Mouse (Mus musculus) CD4-positive, CD25-positive, alpha-beta regulatory T cell, adult 4 months (primary cell): Measurements from ENCODE around the gene Tbk1. TPM values are rescaled to one million over a fixed set of nuclear protein-coding genes. Genes with fewer than 3 reads are reported as not detected.

Source experiments
- ATAC-seq: one replicate; pipeline ENCODE4 v1.8.0; 2017
- polyA plus RNA-seq, 2 experiments: library from polyadenylated mRNA; unstranded; fragments of 100-300 nt; shearing (Covaris generic); gene quantifications; one replicate each; pipeline ENCODE4 v1.2.1; 2017

Tbk1 gene
- polyA plus RNA-seq, 2 experiments from 2014 or later, result 86.5 to 118 TPM

DNA sequence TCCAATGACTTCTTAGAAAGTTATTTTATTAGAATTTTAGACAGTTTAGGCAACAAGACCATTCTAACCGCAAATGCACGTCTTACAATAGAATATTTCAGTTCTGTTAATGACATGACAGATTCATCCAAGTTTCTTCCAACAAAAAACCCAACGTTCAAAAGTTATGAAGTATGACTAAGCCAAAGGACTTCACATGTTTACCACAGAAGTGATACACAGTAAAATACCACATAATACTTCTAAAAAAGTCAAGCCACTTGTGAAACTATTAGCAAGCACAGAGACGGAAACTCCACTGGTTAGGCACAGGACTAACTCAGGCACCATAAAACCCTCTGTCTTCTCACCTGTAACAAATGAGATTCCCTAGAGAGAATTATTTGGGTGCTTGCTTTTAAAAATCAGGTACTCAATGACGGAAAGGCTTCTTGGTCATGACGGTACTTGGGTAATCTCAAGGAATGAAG is 819 bp upstream of the Tbk1 start:
- ATAC-seq, result peak; percentile 11

- ATAC-seq, result peak; percentile 20
These were observed 570 bp downstream of the Tbk1 start for GRCm38 (mm10) chr10:121585791-121586642.

GRCm38 (mm10) chr10:121585056-121585790 is 1.4 kb downstream of the Tbk1 start:
- no peak for ATAC-seq

- ATAC-seq, result no peak
These were observed 2.6 kb downstream of the Tbk1 start for GRCm38 (mm10) chr10:121584033-121584432.

DNA sequence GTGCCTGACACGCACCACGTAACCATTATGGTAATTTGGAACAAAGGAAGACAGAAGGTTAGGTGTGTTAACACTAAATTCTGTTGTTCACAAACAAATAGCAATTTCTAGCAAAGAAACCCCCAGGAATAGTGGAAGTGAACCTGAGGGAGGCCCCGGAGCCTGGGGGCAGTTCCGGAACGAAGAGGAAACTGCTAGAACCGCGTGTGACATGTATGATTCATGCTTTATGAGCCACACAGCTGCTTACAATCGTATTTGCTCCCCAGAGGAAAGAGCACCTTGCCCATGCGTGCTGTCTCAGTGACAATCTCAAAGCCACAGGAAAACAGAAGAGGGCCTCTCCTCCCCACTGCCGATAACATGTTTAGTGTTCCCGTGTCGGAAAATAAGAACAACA is 3.6 kb downstream of the Tbk1 start:
- no peak for ATAC-seq

- no peak for ATAC-seq
These were observed 4.3 kb downstream of the Tbk1 start for GRCm38 (mm10) chr10:121582287-121582686.

- no peak for ATAC-seq
These were observed 5.2 kb downstream of the Tbk1 start for GRCm38 (mm10) chr10:121581405-121581804.

- peak; percentile 62 for ATAC-seq
These were observed 6.2 kb downstream of the Tbk1 start for GRCm38 (mm10) chr10:121580381-121580780.

GRCm38 (mm10) chr10:121576372-121576771 is 10.2 kb downstream of the Tbk1 start:
- ATAC-seq, result no peak

DNA sequence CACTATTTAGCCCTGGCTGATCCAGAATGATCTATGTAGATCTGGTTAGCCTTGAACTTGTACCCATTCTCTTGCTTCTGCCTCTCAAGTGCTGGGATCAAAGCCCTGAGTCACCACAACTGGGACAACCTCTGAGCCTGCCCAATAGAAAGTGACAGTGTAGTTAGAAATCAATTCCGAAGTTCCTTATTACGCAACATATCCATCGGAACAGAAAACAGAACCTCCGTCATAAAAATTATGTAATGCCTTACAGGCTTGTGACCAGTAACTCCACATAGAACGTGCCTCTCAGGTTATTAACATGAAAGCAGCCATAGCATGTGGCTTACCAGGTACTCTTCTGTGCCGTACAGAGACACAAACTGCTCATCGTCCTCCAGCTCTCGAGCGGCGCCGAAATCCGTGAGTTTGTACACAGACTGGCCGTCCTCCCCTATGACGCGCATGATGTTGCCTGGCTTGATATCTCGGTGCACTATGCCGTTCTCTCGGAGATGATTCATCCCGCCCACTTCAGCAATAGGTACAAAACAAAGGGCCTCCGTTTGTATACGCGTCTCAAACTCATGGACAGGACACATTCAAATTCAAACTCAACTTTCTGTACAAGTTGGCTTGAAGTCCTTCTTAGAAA is 15.0 kb downstream of the Tbk1 start:
- ATAC-seq, result no peak

GRCm38 (mm10) chr10:121571031-121571430 is 15.6 kb downstream of the Tbk1 start:
- ATAC-seq, result no peak

DNA sequence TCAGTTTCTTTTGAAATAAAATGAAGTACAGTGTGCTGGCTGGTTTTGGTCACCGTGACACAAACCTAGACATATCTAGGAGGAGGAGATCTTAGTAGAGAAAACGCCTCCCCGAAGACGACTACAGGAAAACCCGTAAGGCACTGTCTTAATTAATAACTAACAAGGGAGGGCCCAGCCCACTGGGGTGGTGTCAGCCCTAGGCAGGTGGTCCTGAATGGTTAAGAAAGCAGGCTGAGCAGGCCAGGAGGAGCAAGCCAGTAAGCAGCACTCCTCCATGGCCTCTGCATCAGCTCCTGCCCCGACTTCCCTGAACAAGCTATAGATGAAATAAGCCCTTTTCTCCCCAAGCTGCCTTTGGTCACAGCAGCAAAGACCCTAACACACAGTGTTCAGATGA is 16.8 kb downstream of the Tbk1 start:
- no peak for ATAC-seq

- ATAC-seq, result no peak
These were observed 17.5 kb downstream of the Tbk1 start for GRCm38 (mm10) chr10:121569001-121569589.

DNA sequence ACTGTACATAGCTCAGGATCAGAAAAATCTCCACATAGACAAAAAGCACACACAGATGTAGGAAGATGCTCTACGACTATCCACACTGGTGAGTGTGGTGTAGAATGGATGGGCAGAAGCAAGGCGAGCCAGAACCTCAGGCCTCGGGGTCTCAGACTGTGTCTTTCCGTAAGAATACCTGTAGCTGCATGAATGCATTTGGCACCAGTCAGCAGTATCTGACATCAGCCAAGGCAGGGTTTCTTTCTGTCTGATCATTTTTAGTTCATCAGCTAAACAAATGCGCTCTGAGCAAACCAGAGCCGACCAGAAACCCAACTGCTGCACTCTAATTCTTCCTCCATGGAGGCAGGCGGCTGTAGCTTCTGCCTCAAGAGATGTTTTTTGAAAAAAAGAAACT is 18.1 kb downstream of the Tbk1 start:
- ATAC-seq, result no peak

DNA sequence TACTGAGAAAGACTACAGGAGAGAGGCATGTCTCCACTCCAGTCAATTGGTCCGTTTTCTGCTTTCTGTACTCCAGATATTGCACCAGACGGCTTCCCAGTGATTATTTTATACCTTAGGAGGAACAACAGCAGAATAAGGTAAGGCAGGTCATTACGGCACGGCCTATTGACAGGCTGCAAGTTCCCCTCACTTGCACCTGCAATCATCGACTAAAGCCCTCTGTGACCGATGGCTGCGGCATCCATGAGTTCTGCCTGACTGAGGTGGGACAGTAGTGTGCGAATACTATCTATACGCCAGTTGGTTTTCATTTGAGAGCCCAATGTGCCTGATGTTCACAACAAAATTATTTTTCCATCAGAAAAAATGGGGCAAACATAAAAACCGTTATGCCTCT is 18.6 kb downstream of the Tbk1 start:
- ATAC-seq, result no peak

- ATAC-seq, result no peak
These were observed 22.1 kb downstream of the Tbk1 start for GRCm38 (mm10) chr10:121564447-121564846.

DNA sequence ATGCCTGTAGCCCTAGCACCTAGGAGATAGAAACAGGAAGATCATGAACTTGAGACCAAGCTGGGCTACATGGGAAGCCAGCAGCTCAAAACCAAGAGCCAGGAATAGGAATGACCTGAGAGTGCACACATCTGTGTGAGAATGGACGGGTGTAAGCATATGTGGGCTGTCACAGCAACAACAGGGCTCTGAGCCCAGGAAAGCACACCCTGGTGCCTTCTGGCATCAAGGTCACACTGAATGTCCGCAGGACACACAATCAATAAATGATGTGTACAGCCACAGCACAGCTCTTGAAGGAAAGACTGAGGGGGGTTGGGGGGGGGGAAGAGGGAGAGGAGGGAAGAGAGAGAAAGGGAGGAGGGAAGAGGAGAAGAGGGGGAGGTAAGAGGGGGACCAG is 28.4 kb downstream of the Tbk1 start:
- no peak for ATAC-seq

DNA sequence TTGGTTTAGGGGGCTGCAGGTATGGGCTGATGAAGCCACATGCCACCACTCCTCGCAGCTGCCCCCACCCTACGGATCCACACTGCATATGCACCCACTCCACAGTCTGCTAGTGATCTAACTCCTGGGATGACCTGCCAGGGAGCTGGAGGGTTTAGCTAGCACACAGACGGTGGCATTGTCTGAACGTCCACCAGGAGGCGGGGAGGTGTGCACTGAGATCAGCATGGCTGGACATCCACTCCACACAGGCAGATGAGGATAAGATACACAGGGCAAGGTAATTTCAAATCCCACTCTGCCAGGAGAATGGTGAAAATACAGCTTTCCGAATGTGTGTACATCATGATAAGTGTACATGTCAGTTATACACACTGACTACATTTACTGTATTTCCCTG is 30.3 kb downstream of the Tbk1 start:
- no peak for ATAC-seq

DNA sequence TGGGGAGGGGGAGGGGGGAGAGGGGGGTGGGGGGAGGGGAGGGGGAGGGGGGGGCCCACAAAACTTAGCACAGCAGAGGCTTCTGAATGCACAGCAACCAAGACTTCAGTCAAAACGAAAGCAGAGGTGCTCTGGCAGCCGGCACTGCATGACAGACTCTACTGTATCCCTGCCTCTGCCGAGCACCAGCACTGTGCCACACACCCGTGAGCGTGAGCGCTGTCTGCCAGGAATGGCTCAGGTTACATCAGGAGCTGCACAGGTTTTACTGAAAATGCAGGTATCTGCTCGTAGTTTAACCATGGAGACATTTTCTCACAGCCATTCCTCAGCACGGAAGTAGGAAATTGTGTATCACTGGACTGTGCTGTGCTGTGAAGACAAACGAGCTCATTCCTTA is 36.3 kb downstream of the Tbk1 start:
- ATAC-seq, result no peak

DNA sequence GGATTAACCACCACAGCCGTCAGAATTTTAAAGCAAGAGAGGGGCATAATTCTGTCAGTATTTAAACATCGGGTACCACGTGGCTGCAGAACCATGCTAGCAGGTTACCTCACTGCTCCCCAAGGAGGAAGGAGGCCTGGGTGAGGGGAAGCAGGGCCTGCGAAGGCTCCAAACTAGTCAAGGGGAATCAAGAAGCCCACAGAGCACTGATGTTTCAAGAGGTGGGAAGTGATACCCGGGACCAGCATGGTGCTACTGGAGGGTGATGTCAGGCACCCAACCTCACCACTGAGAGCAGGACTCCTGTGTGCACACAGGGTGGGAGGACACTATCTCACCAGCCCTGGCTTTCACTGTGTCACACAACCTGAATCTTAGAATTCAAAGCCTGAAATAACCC is 36.9 kb downstream of the Tbk1 start:
- no peak for ATAC-seq

DNA sequence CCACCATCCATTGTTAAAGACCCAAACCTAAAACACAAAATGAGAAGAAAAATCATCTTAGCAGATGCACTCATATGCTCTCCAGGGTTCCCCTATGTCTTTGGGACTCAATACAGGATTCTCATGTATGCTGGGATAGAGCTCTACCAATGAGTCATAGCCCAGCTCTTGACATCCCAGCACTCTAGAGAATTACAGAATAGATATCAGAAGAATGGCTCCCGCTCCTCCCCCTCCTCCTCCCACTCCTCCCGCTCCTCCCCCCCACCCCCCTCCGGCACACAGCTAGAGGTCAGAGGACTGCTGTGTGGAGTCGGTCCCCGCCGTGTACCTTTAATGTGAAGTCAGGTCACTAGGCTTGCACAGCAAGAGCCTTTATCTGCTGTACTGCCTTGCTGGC is 39.4 kb downstream of the Tbk1 start:
- ATAC-seq, result no peak

DNA sequence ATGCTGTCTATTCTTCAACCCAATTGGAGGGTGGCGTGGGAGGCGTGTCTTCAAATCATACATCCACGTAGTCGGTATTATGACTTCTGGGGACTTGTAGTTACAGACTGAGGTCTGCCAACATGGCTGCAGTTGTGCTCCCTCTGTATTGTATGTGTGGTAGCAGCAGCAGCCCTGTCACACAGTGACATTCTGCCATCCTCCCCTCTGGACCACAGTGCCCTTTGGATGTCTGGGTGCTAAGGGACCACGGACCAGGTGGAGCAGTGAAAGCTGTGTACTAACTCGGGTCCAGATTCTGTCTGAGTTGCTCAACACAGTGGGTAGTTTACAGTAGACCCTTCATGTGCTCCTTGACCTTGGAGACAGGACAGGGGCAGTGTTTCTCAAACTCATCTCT is 43.0 kb downstream of the Tbk1 start:
- ATAC-seq, result no peak

DNA sequence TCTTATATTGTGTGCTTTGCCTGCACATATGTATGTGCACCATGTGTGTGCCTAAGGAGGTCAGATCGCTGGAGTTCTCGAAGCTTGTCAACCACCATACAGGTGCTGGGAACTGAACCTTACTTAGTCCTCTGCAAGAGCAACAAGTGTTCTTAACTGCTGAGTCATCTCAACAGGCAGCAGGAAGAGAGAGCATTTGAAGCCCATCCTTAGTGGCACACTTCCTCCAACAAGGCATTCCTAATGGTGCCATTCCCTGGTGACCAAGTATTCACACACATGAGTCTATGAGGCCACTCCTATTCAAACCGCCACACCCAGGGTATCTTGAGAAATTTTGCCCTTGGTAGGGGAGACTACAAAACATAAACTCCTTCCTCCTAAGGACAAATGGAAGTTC is 44.4 kb downstream of the Tbk1 start:
- no peak for ATAC-seq
